Mouse (Mus musculus) kidney, embryonic 16.5 days (tissue): ENCODE measurements around the gene Trib3. TPM values are rescaled to one million over a fixed set of nuclear protein-coding genes. Genes with fewer than 3 reads are reported as not detected.
"Not testable (repeated sequence)": the region's sequence is repeated elsewhere in the genome, so short reads cannot be mapped to it uniquely, and the experiment has no call there.

Source experiments
- ATAC-seq: fragments of 200-750 bp; cut with Nextera tagmentation; 2 replicates; pipeline ENCODE4 v1.8.0; 2017; ENCODE audit warnings: moderate TSS enrichment; ENCODE audit not compliant: low FRiP score, low TSS enrichment
- H3K27ac ChIP-seq: fragments of 300-500 bp; sonication (generic); 2 replicates; pipeline ENCODE4 v1.5.1; 2014; ENCODE audit warnings: low read length
- H3K27me3 ChIP-seq: fragments of 300-500 bp; sonication (generic); 2 replicates; pipeline ENCODE4 v1.6.1; 2014; ENCODE audit warnings: low read length, control low read depth, mixed read lengths; ENCODE audit not compliant: insufficient read depth
- H3K36me3 ChIP-seq: fragments of 300-500 bp; sonication (generic); 2 replicates; pipeline ENCODE4 v1.6.1; 2014; ENCODE audit warnings: low read length, control low read depth, mixed read lengths; ENCODE audit not compliant: insufficient read depth
- H3K4me1 ChIP-seq: fragments of 300-500 bp; sonication (generic); 2 replicates; pipeline ENCODE4 v1.6.1; 2014; ENCODE audit warnings: low read length, control low read depth, mixed read lengths; ENCODE audit not compliant: insufficient read depth
- H3K4me2 ChIP-seq: fragments of 300-500 bp; sonication (generic); replicated peaks from 2 replicates; pipeline ENCODE4 v1.6.1; 2014; ENCODE audit warnings: low read depth, low read length
- H3K4me3 ChIP-seq: fragments of 300-500 bp; sonication (generic); 2 replicates; pipeline ENCODE4 v1.5.1; 2014; ENCODE audit warnings: mild to moderate bottlenecking, low read length
- H3K9ac ChIP-seq: fragments of 300-500 bp; sonication (generic); replicated peaks from 2 replicates; pipeline ENCODE4 v1.6.1; 2014; ENCODE audit warnings: low read length
- H3K9me3 ChIP-seq: fragments of 300-500 bp; sonication (generic); 2 replicates; pipeline ENCODE4 v1.6.1; 2016; ENCODE audit warnings: low read length, control low read depth
- WGBS: fragments of 180-500 bp; shearing (Covaris S2); extraction: QIAGEN DNeasy Blood & Tissue Kit; methylation state at CpG from one replicate; pipeline ENCODE4 v1.1.7; 2014; 5-methylcytosine and 5-hydroxymethylcytosine counted together
- polyA plus RNA-seq: library from polyadenylated mRNA; unstranded; fragments of >200 nt; fragmentation: Nextera tagmentation; extraction: Ambion mirVana; gene quantifications from 2 replicates; pipeline ENCODE4 v1.2.1, GENCODE M21; 2015

Trib3 gene
- polyA plus RNA-seq, 1 experiment from 2014 or later, result 1.8 TPM

DNA sequence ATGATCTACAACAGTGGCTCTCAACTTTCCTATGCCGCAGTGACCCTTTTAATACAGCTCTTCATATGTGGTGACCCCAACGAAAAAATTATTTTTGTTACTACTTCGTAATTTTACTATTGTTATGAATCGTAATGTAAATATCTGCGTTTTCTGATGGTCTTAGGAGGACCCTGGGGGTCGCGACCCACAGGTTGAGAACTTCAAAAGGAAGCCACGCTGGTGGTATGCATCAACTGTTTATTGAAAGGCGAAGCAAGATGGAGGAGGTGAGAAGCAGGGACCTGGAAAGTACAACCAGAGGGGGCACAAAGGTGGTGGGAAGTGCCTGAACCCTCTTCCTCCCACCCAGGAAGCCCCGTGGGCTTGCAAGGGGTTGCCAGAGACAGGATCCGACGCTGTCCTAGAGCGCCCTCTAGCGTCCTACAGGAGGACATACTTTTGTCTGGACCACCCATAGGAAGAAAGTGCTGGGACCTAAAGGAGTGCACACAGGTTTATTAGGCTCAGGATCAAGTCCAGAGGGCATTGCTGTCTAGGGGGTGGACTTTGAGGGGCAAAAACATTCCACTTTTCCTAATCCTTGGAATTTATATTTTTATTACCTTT is 24.8 kb upstream of the Trib3 start:
- Histone ChIP-seq H3K9ac (no peak overlapping the region), H3K36me3 (no peaks in the 10 kb centered on the region), H3K9me3 (no peaks in the 10 kb centered on the region), H3K4me2 (no peak overlapping the region), H3K27me3 (no peaks in the 10 kb centered on the region), H3K27ac (no peak overlapping the region), H3K4me1 (no peaks in the 10 kb centered on the region), H3K4me3 (no peak overlapping the region)
- ATAC-seq, result 0 out of 2 replicates have a peak, but pooled peaks have one; percentile 13
- WGBS, result 30% methylated on average over 14 of the region's 14 CpGs

- no peak overlapping the region for H3K4me2 ChIP-seq
- no peak overlapping the region for H3K9ac ChIP-seq
- no peaks in the 10 kb centered on the region for H3K4me1 ChIP-seq
- no peaks in the 10 kb centered on the region for H3K27me3 ChIP-seq
- no peak overlapping the region for H3K27ac ChIP-seq
- H3K9me3 ChIP-seq, result no peaks in the 10 kb centered on the region
- no peaks in the 10 kb centered on the region for H3K36me3 ChIP-seq
- ATAC-seq, result no peak
- 68% methylated on average over 5 of the region's 5 CpGs for WGBS
- H3K4me3 ChIP-seq, result no peak overlapping the region
These were observed 24.1 kb upstream of the Trib3 start for GRCm38 (mm10) chr2:152367917-152368316.

GRCm38 (mm10) chr2:152363245-152364147 is 19.7 kb upstream of the Trib3 start:
- Histone ChIP-seq H3K27ac (peak overlapping the region; percentile 44), H3K9ac (peak overlapping the region; percentile 52), H3K36me3 (no peaks in the 10 kb centered on the region), H3K4me2 (peak overlapping the region; percentile 36), H3K27me3 (no peaks in the 10 kb centered on the region), H3K9me3 (no peaks in the 10 kb centered on the region), H3K4me1 (no peaks in the 10 kb centered on the region), H3K4me3 (peak overlapping the region; percentile 4; the same call in 1 of the 2 replicates)
- ATAC-seq, result peak; percentile 77
- 11% methylated on average over 17 of the region's 17 CpGs for WGBS

GRCm38 (mm10) chr2:152361193-152361592 is 17.4 kb upstream of the Trib3 start:
- Histone ChIP-seq H3K4me2 (no peak overlapping the region), H3K9ac (no peak overlapping the region), H3K27ac (no peak overlapping the region), H3K9me3 (no peaks in the 10 kb centered on the region), H3K4me3 (no peak overlapping the region), H3K4me1 (no peaks in the 10 kb centered on the region), H3K36me3 (no peaks in the 10 kb centered on the region), H3K27me3 (no peaks in the 10 kb centered on the region)
- 93% methylated on average over 8 of the region's 8 CpGs for WGBS
- ATAC-seq, result no peak

GRCm38 (mm10) chr2:152360271-152360775 is 16.5 kb upstream of the Trib3 start:
- ATAC-seq, result no peak
- no peaks in the 10 kb centered on the region for H3K4me1 ChIP-seq
- no peak overlapping the region for H3K4me2 ChIP-seq
- no peaks in the 10 kb centered on the region for H3K27me3 ChIP-seq
- no peak overlapping the region for H3K4me3 ChIP-seq
- H3K36me3 ChIP-seq, result no peaks in the 10 kb centered on the region
- 27% methylated on average over 7 of the region's 7 CpGs for WGBS
- H3K27ac ChIP-seq, result 0 out of 2 replicates have a peak overlapping the region, but pooled peaks have one; percentile 21
- H3K9me3 ChIP-seq, result no peaks in the 10 kb centered on the region
- no peak overlapping the region for H3K9ac ChIP-seq

DNA sequence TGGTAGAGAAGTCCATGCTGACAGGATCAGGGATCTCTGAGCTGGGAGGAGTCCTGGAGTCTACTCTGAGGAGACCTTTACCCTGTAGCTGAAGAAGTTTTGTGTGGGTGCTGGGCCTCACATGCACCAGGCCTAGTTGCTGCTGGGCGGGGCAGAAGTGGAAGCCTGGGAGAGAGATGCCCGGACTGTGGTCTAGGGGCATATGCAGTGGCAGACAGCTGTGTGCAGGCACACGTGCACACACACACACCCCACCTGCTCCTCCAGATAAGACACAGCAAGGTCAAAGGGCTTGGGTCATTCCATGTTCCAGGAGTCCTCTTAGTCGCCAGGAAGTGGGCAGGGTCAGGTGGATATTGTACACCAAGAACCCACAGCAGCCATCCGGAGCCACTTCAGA is 15.8 kb upstream of the Trib3 start:
- H3K9ac ChIP-seq, result no peak overlapping the region
- H3K27ac ChIP-seq, result no peak overlapping the region
- no peak overlapping the region for H3K4me2 ChIP-seq
- no peaks in the 10 kb centered on the region for H3K9me3 ChIP-seq
- no peaks in the 10 kb centered on the region for H3K4me1 ChIP-seq
- no peaks in the 10 kb centered on the region for H3K36me3 ChIP-seq
- H3K27me3 ChIP-seq, result no peaks in the 10 kb centered on the region
- 54% methylated on average over 5 of the region's 5 CpGs for whole genome bisulfite sequencing
- no peak for ATAC-seq
- H3K4me3 ChIP-seq, result no peak overlapping the region

GRCm38 (mm10) chr2:152358977-152359376 is 15.1 kb upstream of the Trib3 start:
- not testable (repeated sequence) for H3K27me3 ChIP-seq, H3K27ac ChIP-seq, H3K4me3 ChIP-seq, ATAC-seq, H3K36me3 ChIP-seq, H3K9ac ChIP-seq, H3K4me2 ChIP-seq, H3K4me1 ChIP-seq, H3K9me3 ChIP-seq
- WGBS, result 75% methylated on average over 5 of the region's 5 CpGs

GRCm38 (mm10) chr2:152357254-152357653 is 13.4 kb upstream of the Trib3 start:
- H3K36me3 ChIP-seq, result no peaks in the 10 kb centered on the region
- no peak overlapping the region for H3K27ac ChIP-seq
- H3K9ac ChIP-seq, result no peak overlapping the region
- H3K27me3 ChIP-seq, result no peaks in the 10 kb centered on the region
- H3K4me1 ChIP-seq, result no peaks in the 10 kb centered on the region
- no peak overlapping the region for H3K4me2 ChIP-seq
- H3K9me3 ChIP-seq, result no peaks in the 10 kb centered on the region
- ATAC-seq, result no peak
- H3K4me3 ChIP-seq, result no peak overlapping the region
- 79% methylated on average over 3 of the region's 3 CpGs for WGBS

DNA sequence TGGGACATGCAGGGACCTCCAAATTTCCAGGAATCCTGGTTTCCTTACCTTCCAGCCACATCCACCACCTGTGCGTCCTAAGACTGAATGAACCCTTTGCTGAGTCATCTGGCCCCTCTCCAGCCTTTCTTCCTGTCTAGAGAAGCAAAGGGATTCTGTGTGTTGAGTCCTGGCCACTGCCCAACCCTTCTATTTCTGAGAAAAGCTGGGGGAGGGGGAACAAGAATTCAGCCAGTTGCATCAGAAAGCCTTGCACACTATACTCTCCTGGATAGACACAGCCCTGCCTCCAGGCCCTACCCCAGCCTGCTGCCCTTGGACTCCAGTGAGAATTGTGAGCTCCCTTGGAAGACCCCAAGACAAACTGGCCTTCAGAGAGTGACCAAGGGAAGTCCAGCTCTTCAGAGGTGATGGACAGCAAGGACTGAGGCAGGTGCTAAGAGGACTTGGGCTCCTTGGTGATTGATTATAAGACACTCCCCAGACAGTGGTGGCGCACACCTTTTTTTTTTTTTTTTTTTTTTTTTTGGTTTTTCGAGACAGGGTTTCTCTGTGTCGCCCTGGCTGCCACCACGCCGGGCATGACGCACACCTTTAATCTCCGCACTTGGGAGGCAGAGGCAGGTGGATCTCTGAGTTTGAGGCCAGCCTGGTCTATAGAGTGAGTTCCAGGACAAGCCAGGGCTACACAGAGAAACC is 6.2 kb upstream of the Trib3 start:
- H3K9me3 ChIP-seq, result no peaks in the 10 kb centered on the region
- 86% methylated on average over 8 of the region's 8 CpGs for WGBS
- no peak overlapping the region for H3K4me2 ChIP-seq
- no peak overlapping the region for H3K4me3 ChIP-seq
- no peak overlapping the region for H3K27ac ChIP-seq
- no peaks in the 10 kb centered on the region for H3K36me3 ChIP-seq
- ATAC-seq, result 0 out of 2 replicates have a peak, but pooled peaks have one; percentile 42
- 0 out of 2 replicates have a peak, but pooled peaks cover 5% of the 10 kb centered on the region for H3K4me1 ChIP-seq
- no peaks in the 10 kb centered on the region for H3K27me3 ChIP-seq
- no peak overlapping the region for H3K9ac ChIP-seq
